In the genomic region with DNA sequence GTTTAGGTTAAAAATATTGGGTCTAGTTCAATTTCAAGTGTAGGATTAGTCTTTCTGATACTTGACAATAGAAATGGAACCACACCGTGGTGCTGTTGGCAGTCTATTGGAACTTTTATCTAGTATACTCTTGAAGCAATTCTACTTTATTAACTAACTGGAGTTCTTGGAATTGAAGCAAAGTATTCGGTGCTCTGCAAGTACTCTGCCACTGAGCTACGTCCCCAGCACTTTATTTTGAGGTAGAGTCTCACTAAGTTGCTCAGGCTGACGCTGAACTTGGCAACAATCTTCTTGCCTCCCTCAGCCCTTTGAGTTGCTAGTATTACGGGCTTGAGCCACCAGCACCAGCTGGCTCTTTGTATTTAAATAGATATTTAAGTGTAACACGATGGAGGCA, we compare ENCODE assay signal across 8 mouse cellular contexts. TPM values are rescaled to one million over a fixed set of nuclear protein-coding genes. Genes with fewer than 3 reads are reported as not detected.
DNase-seq lines count a peak whose midpoint lies in the region; ATAC-seq and TF ChIP-seq lines count a peak whose summit lies in the region.

No protein-coding gene starts in this region.

- peaks cover 77% of the 10 kb centered on the region for H3K79me3 ChIP-seq in C2C12 (ENCODE audit: low read depth)

- peak overlapping the region; percentile 92 for H3K4me3 ChIP-seq in C2C12 (ENCODE audit: insufficient read depth, poor library complexity, severe bottlenecking)
- H3K4me3 ChIP-seq in forebrain, embryonic 12.5 days (replicated peaks): no peak overlapping the region
- peak overlapping the region; percentile 8; the same call in 1 of the 2 replicates for H3K4me3 ChIP-seq in kidney, embryonic 16.5 days (ENCODE audit: low read length)
- no peak overlapping the region for H3K4me3 ChIP-seq in neural tube, embryonic 13.5 days

- TF ChIP-seq CTCF in C2C12 (IDR thresholded peaks at IDR 0.05; ENCODE audit: control insufficient read depth, insufficient read depth, insufficient read length): no peak

- H3K4me1 ChIP-seq in forebrain, embryonic 12.5 days: peaks cover 15% of the 10 kb centered on the region
- peaks cover 12% of the 10 kb centered on the region; the same call in 1 of the 2 replicates for H3K4me1 ChIP-seq in kidney, embryonic 16.5 days (ENCODE audit: insufficient read depth, low read length)
- H3K4me1 ChIP-seq in neural tube, embryonic 13.5 days (replicated peaks): peaks cover 27% of the 10 kb centered on the region

- H3K27ac ChIP-seq in forebrain, embryonic 12.5 days: no peak overlapping the region
- no peak overlapping the region for H3K27ac ChIP-seq in kidney, embryonic 16.5 days (ENCODE audit: low read length)
- no peak overlapping the region for H3K27ac ChIP-seq in neural tube, embryonic 13.5 days (replicated peaks)

- peak; percentile 60 for DNase-seq in gastrocnemius, adult 18-20 months (ENCODE audit: low spot score)
- no peak for DNase-seq in gastrocnemius, postnatal 14 days
- no peak for DNase-seq in urinary bladder, postnatal 14 days (ENCODE audit: low spot score)
- DNase-seq in layer of hippocampus, adult 18-20 months (ENCODE audit: low spot score in 2 of 2): no peak

- WGBS in forebrain, embryonic 12.5 days: 62% methylated on average over 6 of the region's 6 CpGs
- WGBS in kidney, embryonic 16.5 days: 43% methylated on average over 6 of the region's 6 CpGs
- WGBS in neural tube, embryonic 13.5 days: 51% methylated on average over 6 of the region's 6 CpGs

- H3K27me3 ChIP-seq in C2C12 (ENCODE audit: control insufficient read depth, insufficient read depth, insufficient read length): no peaks in the 10 kb centered on the region
- no peaks in the 10 kb centered on the region for H3K27me3 ChIP-seq in forebrain, embryonic 12.5 days
- H3K27me3 ChIP-seq in kidney, embryonic 16.5 days (ENCODE audit: insufficient read depth, low read length): no peaks in the 10 kb centered on the region
- no peaks in the 10 kb centered on the region for H3K27me3 ChIP-seq in neural tube, embryonic 13.5 days

- peaks cover 21% of the 10 kb centered on the region for H3K36me3 ChIP-seq in C2C12 (ENCODE audit: control insufficient read depth, insufficient read depth)
- H3K36me3 ChIP-seq in forebrain, embryonic 12.5 days (replicated peaks): no peaks in the 10 kb centered on the region
- no peaks in the 10 kb centered on the region for H3K36me3 ChIP-seq in kidney, embryonic 16.5 days (ENCODE audit: insufficient read depth, low read length)
- H3K36me3 ChIP-seq in neural tube, embryonic 13.5 days: no peaks in the 10 kb centered on the region

- peak overlapping the region; percentile 53 for H3ac ChIP-seq in C2C12 (ENCODE audit: control insufficient read depth, insufficient read length, low read depth)

- peaks cover 92% of the 10 kb centered on the region for H3K79me2 ChIP-seq in C2C12 (ENCODE audit: control insufficient read depth, insufficient read depth)

- no peak for ATAC-seq in forebrain, embryonic 12.5 days (ENCODE audit: low FRiP score)
- ATAC-seq in kidney, embryonic 16.5 days (ENCODE audit: low FRiP score, low TSS enrichment): no peak
- no peak for ATAC-seq in neural tube, embryonic 13.5 days (ENCODE audit: low read depth)

- H3K9me3 ChIP-seq in forebrain, embryonic 12.5 days: no peaks in the 10 kb centered on the region
- H3K9me3 ChIP-seq in kidney, embryonic 16.5 days (ENCODE audit: low read length): no peaks in the 10 kb centered on the region
- H3K9me3 ChIP-seq in neural tube, embryonic 13.5 days: no peaks in the 10 kb centered on the region

- H3K4me2 ChIP-seq in forebrain, embryonic 12.5 days: peak overlapping the region; percentile 88
- H3K4me2 ChIP-seq in kidney, embryonic 16.5 days (replicated peaks; ENCODE audit: low read depth, low read length): peak overlapping the region; percentile 51
- H3K4me2 ChIP-seq in neural tube, embryonic 13.5 days: peak overlapping the region; percentile 97

- intact Hi-C loops in gastrocnemius, postnatal 14 days (cut with DNase I; ENCODE audit: low total_unique reads): no loop called here

- H3K9ac ChIP-seq in forebrain, embryonic 12.5 days: 0 out of 2 replicates have a peak overlapping the region, but pooled peaks have one; percentile 4
- peak overlapping the region; percentile 3; the same call in 1 of the 2 replicates for H3K9ac ChIP-seq in kidney, embryonic 16.5 days (replicated peaks; ENCODE audit: low read length)
- H3K9ac ChIP-seq in neural tube, embryonic 13.5 days: peak overlapping the region; percentile 22; the same call in 1 of the 2 replicates

TF ChIP-seq in C2C12, 6 proteins besides CTCF, POLR2A, EP300 and RAD21:
- TF ChIP-seq MAX (IDR thresholded peaks at IDR 0.05) (no peak), MYOD1 (IDR thresholded peaks at IDR 0.05; ENCODE audit: control insufficient read depth, insufficient read length, low read depth) (no peak), USF1 (IDR thresholded peaks at IDR 0.05; ENCODE audit: low read depth) (no peak), MYOG (IDR thresholded peaks at IDR 0.05; ENCODE audit: control insufficient read depth, extremely low read depth, insufficient read length) (no peak), FOSL1 (IDR thresholded peaks at IDR 0.05; ENCODE audit: insufficient read depth, low read length, poor library complexity, severe bottlenecking) (no peak), CEBPB (IDR thresholded peaks at IDR 0.05; ENCODE audit: low read depth) (no peak)

RNA-seq across cellular contexts. Expression of a gene that starts 1.9 kb away (rescaled TPM):
- 100 to 1,000 TPM; 183 to 237 TPM for total RNA-seq in gastrocnemius, adult 18-20 months (2021)
- 100 to 1,000 TPM; 175 to 187 TPM for total RNA-seq in gastrocnemius, postnatal 14 days (2021)
- polyA plus RNA-seq in C2C12 (2012; fragmentation: generic; extraction: Trizol): 34.8 TPM
- 116 and 117 TPM in 2 replicates for polyA plus RNA-seq in forebrain, embryonic 12.5 days (2016; fragmentation: Nextera tagmentation; extraction: Ambion mirVana)
- polyA plus RNA-seq in kidney, embryonic 16.5 days (2015; fragmentation: Nextera tagmentation; extraction: Ambion mirVana): 102 and 106 TPM in 2 replicates
- polyA plus RNA-seq in neural tube, embryonic 13.5 days (2015; fragmentation: Nextera tagmentation; extraction: Ambion mirVana): 54.8 and 65.1 TPM in 2 replicates
- 10 to 100 TPM; 64.2 to 65.7 TPM for total RNA-seq in layer of hippocampus, adult 18-20 months (2021)

RNA-seq across cellular contexts. Expression of a gene that starts 2.0 kb away (rescaled TPM):
- 10 to 100 TPM; 19.1 to 30.1 TPM for total RNA-seq in gastrocnemius, adult 18-20 months (2021)
- 10 to 100 TPM; 27.0 to 31.6 TPM for total RNA-seq in gastrocnemius, postnatal 14 days (2021)
- 29.1 TPM for polyA plus RNA-seq in C2C12 (2012; fragmentation: generic; extraction: Trizol)
- 55.2 and 60.1 TPM in 2 replicates for polyA plus RNA-seq in forebrain, embryonic 12.5 days (2016; fragmentation: Nextera tagmentation; extraction: Ambion mirVana)
- polyA plus RNA-seq in kidney, embryonic 16.5 days (2015; fragmentation: Nextera tagmentation; extraction: Ambion mirVana): 116 and 123 TPM in 2 replicates
- polyA plus RNA-seq in neural tube, embryonic 13.5 days (2015; fragmentation: Nextera tagmentation; extraction: Ambion mirVana): 91.6 and 95.5 TPM in 2 replicates
- total RNA-seq in layer of hippocampus, adult 18-20 months (2021): 100 to 1,000 TPM; 566 to 590 TPM

RNA-seq across cellular contexts. Expression of a gene that starts 31.6 kb away (rescaled TPM):
- 10 to 100 TPM; 43.0 to 52.5 TPM for total RNA-seq in gastrocnemius, adult 18-20 months (2021)
- total RNA-seq in gastrocnemius, postnatal 14 days (2021): 10 to 100 TPM; 27.7 to 34.3 TPM
- 2.2 TPM for polyA plus RNA-seq in C2C12 (2012; fragmentation: generic; extraction: Trizol)
- 4.7 and 4.8 TPM in 2 replicates for polyA plus RNA-seq in forebrain, embryonic 12.5 days (2016; fragmentation: Nextera tagmentation; extraction: Ambion mirVana)
- 3.0 and 3.5 TPM in 2 replicates for polyA plus RNA-seq in kidney, embryonic 16.5 days (2015; fragmentation: Nextera tagmentation; extraction: Ambion mirVana)
- 1.9 and 3.6 TPM in 2 replicates for polyA plus RNA-seq in neural tube, embryonic 13.5 days (2015; fragmentation: Nextera tagmentation; extraction: Ambion mirVana)
- 10 to 100 TPM; 39.1 to 41.9 TPM for total RNA-seq in layer of hippocampus, adult 18-20 months (2021)

Comparison
In these comparisons a context has a peak if more than half of its experiments do, and no peak if none do; other contexts are left out.
1. H3K4me3 ChIP-seq: peak in C2C12 (single experiment) and kidney, embryonic 16.5 days (single experiment); none in forebrain, embryonic 12.5 days (single experiment) and neural tube, embryonic 13.5 days (single experiment).
2. Peak in every context shown above with its lines, with median percentiles within 50 percentile points of each other: H3K4me2 ChIP-seq and H3K9ac ChIP-seq.